Mouse (Mus musculus) ES-Bruce4 (cell line): ENCODE measurements around the gene Ifi213. TPM values are rescaled to one million over a fixed set of nuclear protein-coding genes. Genes with fewer than 3 reads are reported as not detected.
"Not testable (repeated sequence)": the region's sequence is repeated elsewhere in the genome, so short reads cannot be mapped to it uniquely, and the experiment has no call there.

Source experiments
- H3K27ac ChIP-seq: 2 replicates; pipeline ENCODE4 v1.5.1; 2012; ENCODE audit warnings: low read length, inconsistent platforms; ENCODE audit not compliant: insufficient read depth
- H3K27me3 ChIP-seq: 2 replicates; pipeline ENCODE4 v1.6.1; 2012; ENCODE audit warnings: mild to moderate bottlenecking, low read length, inconsistent platforms; ENCODE audit not compliant: control insufficient read depth, poor library complexity, insufficient read depth, severe bottlenecking
- H3K36me3 ChIP-seq: 2 replicates; pipeline ENCODE4 v1.6.1; 2012; ENCODE audit warnings: inconsistent platforms, mild to moderate bottlenecking, low read length, moderate library complexity; ENCODE audit not compliant: control insufficient read depth, poor library complexity, insufficient read depth, severe bottlenecking
- H3K4me1 ChIP-seq: one replicate; pipeline ENCODE4 v1.8.1; 2011; ENCODE audit warnings: low read length; ENCODE audit not compliant: control insufficient read depth, insufficient read depth
- H3K4me3 ChIP-seq: 2 replicates; pipeline ENCODE4 v1.5.1; 2011; ENCODE audit warnings: low read depth, mild to moderate bottlenecking, low read length
- H3K9ac ChIP-seq: 2 replicates; pipeline ENCODE4 v1.6.1; 2012; ENCODE audit warnings: low read depth, mild to moderate bottlenecking, inconsistent platforms; ENCODE audit not compliant: poor library complexity, severe bottlenecking
- H3K9me3 ChIP-seq: replicated peaks from 2 replicates; pipeline ENCODE4 v1.6.1; 2012; ENCODE audit warnings: mild to moderate bottlenecking, low read length, inconsistent platforms; ENCODE audit not compliant: control insufficient read depth, poor library complexity, insufficient read depth, severe bottlenecking
- CTCF ChIP-seq: IDR thresholded peaks from one replicate; pipeline ENCODE4 v1.8.1; 2011; ENCODE audit warnings: low read depth, low read length
- EP300 ChIP-seq: IDR thresholded peaks from 2 replicates; pipeline ENCODE4 v1.6.1; 2011; ENCODE audit warnings: low read depth, low read length; ENCODE audit not compliant: insufficient read depth
- POLR2A ChIP-seq: IDR thresholded peaks from one replicate; pipeline ENCODE4 v1.8.1; 2011; ENCODE audit warnings: low read length; ENCODE audit not compliant: insufficient read depth
- polyA plus RNA-seq: library from polyadenylated mRNA; stranded (reverse); fragments of >200 nt; gene quantifications from 2 replicates; pipeline ENCODE4 v1.2.4, GENCODE M21; 2011; ENCODE audit warnings: low read depth; ENCODE audit not compliant: missing spikeins, insufficient read depth, insufficient read length

The Ifi213 gene
- not detected in 2 replicates for polyA plus RNA-seq

DNA sequence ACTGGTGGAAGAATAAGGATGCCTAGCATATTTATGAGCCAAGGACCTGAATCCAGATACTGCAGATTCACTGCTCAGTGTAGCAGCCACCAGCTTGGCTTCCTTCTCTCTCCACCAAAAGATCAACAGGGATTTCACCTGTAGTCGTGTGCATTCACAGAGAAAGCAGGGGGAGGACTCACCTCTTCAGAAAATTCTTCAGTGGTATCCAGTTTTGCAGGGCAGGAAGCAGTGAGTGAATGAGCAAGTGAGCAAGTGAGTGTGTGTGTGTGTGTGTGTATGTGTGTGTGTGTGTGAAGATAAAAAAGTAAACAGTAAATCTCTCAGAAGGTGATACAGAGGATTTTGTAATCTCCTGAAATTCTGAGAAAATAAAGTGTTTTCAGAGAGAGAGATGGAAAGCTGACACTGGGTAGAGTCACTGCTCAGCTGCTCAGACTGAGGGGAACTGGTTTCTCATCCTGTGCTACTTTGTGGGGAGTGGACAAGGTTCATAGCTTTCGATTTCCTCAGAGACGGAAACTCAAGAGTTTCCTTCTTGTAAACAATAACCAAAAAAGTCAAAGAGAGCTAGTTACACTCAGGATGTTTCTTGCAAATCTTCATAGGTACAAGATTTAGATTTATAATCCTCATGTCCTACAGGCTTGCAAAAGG is at the start of gene Ifi213:
TSS of gene Ifi213 (minus strand) at position 437 of the 657 bp plus-strand sequence.
- H3K27me3 ChIP-seq, H3K4me3 ChIP-seq, H3K27ac ChIP-seq, H3K4me1 ChIP-seq, H3K9ac ChIP-seq, H3K9me3 ChIP-seq, H3K36me3 ChIP-seq: not testable (repeated sequence)

DNA sequence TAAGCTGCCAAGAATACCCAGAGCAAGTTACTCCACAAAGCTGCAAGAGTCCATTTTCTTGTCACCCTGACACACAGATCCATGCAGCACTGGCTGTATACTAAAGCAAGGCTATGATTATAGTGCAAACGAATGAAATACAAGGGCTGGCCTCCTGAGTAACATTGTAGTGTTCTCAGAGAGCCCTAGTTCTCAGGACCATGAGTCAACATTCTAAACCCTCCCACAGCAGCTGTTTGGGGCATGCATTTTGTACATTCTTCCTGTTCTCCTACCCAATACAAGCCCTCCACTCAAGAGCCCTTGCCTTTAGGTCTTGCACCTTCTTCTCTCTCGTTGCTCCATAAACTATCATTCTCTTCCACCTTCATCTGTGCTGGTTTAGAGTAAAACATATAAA is 46.3 kb upstream of the Ifi213 start:
- TF ChIP-seq EP300 = no peak
- TF ChIP-seq CTCF = no peak
- no peak for TF ChIP-seq POLR2A
- no peak overlapping the region for H3K4me3 ChIP-seq
- no peak overlapping the region for H3K9ac ChIP-seq
- no peaks in the 10 kb centered on the region for H3K36me3 ChIP-seq
- no peaks in the 10 kb centered on the region for H3K9me3 ChIP-seq
- H3K27ac ChIP-seq = no peak overlapping the region
- H3K27me3 ChIP-seq = no peaks in the 10 kb centered on the region
- no peaks in the 10 kb centered on the region for H3K4me1 ChIP-seq

DNA sequence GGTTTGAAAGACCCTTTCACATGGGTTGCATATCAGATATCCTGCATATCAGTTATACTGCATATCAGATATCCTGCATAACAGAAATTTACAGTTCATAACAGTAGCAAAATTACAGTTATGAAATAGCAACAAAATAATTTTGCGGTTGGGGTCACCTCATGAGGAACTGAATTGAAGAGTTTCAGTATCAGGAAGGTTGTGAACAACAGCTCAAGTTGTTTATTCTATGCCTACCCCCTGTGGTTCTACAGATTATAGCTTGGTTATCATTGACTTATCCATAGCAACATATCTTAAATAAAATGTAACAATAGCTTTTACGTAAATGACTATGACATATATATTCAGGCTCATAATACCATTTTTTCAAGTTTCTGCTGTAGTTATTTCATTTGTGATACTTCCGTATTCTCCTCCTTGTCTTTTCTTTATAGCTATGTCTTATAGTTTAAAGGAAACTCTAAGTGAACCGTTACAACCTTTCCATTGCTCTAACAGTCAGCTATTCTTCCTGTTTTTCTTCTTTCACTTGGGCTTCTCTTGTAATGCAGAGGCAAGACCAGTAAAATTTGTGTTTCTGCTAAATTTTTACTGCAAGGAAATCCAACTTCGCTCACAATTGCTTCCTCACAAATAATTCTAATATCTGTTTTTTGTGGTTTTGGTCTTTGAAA is 35.0 kb upstream of the Ifi213 start:
- no peaks in the 10 kb centered on the region for H3K36me3 ChIP-seq
- no peak for TF ChIP-seq POLR2A
- no peak for TF ChIP-seq EP300
- H3K9ac ChIP-seq = no peak overlapping the region
- H3K4me3 ChIP-seq = no peak overlapping the region
- no peak overlapping the region for H3K27ac ChIP-seq
- no peaks in the 10 kb centered on the region for H3K4me1 ChIP-seq
- no peaks in the 10 kb centered on the region for H3K27me3 ChIP-seq
- H3K9me3 ChIP-seq = no peaks in the 10 kb centered on the region

GRCm38 (mm10) chr1:173630622-173631021 is 31.5 kb upstream of the Ifi213 start, which contains the start of gene Ifi209:
Gene Ifi209, plus strand, starts transcription at chr1:173630917.
- not testable (repeated sequence) for H3K4me1 ChIP-seq, H3K36me3 ChIP-seq, H3K27me3 ChIP-seq, H3K27ac ChIP-seq, H3K4me3 ChIP-seq, H3K9me3 ChIP-seq, H3K9ac ChIP-seq

DNA sequence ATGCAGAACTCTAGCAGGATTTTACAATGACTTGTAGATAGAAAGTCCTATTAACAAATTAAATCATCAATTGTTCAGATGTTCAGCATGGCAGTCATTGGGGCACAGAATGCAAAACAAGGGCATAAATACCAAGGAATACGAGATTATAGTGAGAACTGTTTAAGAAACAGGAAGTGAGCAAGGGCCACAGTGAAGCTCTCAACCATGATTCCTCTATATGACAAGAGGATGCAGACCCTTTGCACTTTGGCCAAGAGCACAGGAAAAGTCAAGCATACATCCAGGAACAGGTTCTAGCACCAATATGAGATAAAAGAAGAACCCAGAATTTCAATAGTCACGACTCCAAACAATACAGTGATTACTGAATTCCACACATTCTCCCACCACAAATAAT is 27.6 kb upstream of the Ifi213 start:
- H3K4me3 ChIP-seq = no peak overlapping the region
- no peak overlapping the region for H3K27ac ChIP-seq
- no peaks in the 10 kb centered on the region for H3K4me1 ChIP-seq
- H3K27me3 ChIP-seq = no peaks in the 10 kb centered on the region
- TF ChIP-seq EP300 (no peak), POLR2A (no peak), CTCF (no peak)
- H3K36me3 ChIP-seq = no peaks in the 10 kb centered on the region
- no peaks in the 10 kb centered on the region for H3K9me3 ChIP-seq
- no peak overlapping the region for H3K9ac ChIP-seq

DNA sequence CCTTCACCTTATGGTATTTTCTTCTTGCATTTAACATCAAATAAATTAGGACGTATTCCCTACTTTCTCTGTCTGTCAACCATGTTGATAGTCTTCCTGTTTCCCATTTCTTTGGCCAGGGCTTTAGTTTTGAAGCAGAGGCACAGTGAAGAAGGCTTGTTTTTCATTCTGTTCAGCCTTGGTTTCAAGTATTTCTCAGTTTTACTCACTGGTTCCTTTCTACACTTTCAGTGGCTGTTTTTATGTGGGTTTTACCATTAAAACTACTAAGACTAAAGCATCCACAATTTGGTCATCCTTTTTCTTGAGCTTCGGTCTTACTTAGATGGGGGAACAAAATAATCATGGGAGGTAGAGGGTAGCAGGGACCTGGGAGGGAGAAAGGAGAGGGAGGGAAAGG is 25.0 kb upstream of the Ifi213 start:
- no peak for TF ChIP-seq EP300
- TF ChIP-seq CTCF = no peak
- TF ChIP-seq POLR2A = no peak
- H3K36me3 ChIP-seq = no peaks in the 10 kb centered on the region
- no peaks in the 10 kb centered on the region for H3K9me3 ChIP-seq
- H3K4me1 ChIP-seq = no peaks in the 10 kb centered on the region
- no peaks in the 10 kb centered on the region for H3K27me3 ChIP-seq
- no peak overlapping the region for H3K27ac ChIP-seq
- no peak overlapping the region for H3K9ac ChIP-seq
- H3K4me3 ChIP-seq = no peak overlapping the region

GRCm38 (mm10) chr1:173622216-173622615 is 23.1 kb upstream of the Ifi213 start:
- not testable (repeated sequence) for H3K4me3 ChIP-seq, H3K9me3 ChIP-seq, H3K27me3 ChIP-seq, H3K36me3 ChIP-seq, H3K27ac ChIP-seq, H3K9ac ChIP-seq, H3K4me1 ChIP-seq

GRCm38 (mm10) chr1:173610291-173610690 is 11.2 kb upstream of the Ifi213 start:
- H3K4me3 ChIP-seq, H3K4me1 ChIP-seq, H3K27me3 ChIP-seq, H3K9ac ChIP-seq, H3K9me3 ChIP-seq, H3K36me3 ChIP-seq, H3K27ac ChIP-seq: not testable (repeated sequence)

DNA sequence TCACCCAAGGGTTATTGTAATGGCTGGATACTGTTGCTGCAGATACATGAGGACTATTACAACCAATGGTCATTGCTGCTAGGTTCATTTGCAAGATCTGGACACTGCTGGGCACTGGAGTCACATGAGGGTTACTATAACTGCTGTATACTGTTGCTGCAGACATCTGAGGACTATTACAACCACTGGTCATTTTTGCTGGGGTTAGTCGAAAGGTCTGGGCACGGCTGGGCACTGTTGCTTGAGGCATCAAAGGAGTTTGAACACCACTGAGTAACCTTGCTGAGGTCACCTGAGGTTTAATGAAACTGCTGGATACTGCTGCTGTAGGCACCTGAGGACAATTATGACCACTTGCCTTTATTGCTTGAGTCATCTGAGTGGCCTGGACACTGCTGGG is 9.4 kb downstream of the Ifi213 start:
- H3K9me3 ChIP-seq, H3K9ac ChIP-seq, H3K4me3 ChIP-seq, H3K27ac ChIP-seq, H3K4me1 ChIP-seq, H3K27me3 ChIP-seq, H3K36me3 ChIP-seq: not testable (repeated sequence)
